Mouse (Mus musculus) heart, postnatal 25 days (tissue): ENCODE data around the gene Gm49388. TPM values are rescaled to one million over a fixed set of nuclear protein-coding genes. Genes with fewer than 3 reads are reported as not detected.

Experiments
- DNase-seq: peaks from one replicate; pipeline ENCODE4 v3.0.0; 2022; ENCODE audit warnings: low spot score
- intact Hi-C: fragments of 180-260 bp; cut with DNase I; formaldehyde crosslinking; loops from one replicate; pipeline ENCODE4 v1.15.1; 2025
- total RNA-seq, 2 experiments: library from RNA; stranded (reverse); gene quantifications; 2 replicates each; pipeline ENCODE4 v1.2.3; 2021

Gm49388 gene
- total RNA-seq, 2 experiments from 2014 or later: 2.0 to 3.6 TPM

- DNase-seq: no peak
- intact Hi-C loops: loop anchor here (2.0 to 5.0 kb wide), 2 partner anchors 78 to 133 kb away; partner anchors contain the start of genes Prss8, Zfp646 and Zfp668
Observed at GRCm38 (mm10) chr7:127799211-127799610, 13.8 kb downstream of the Gm49388 start.

GRCm38 (mm10) chr7:127799738-127800137 lies 14.3 kb downstream of the Gm49388 start:
- no peak for DNase-seq
- intact Hi-C loops: loop anchor here (2.0 to 5.0 kb wide), 5 partner anchors 15 to 133 kb away; partner anchors contain the start of genes Prss53, Prss8, Zfp646 and Zfp668

DNA sequence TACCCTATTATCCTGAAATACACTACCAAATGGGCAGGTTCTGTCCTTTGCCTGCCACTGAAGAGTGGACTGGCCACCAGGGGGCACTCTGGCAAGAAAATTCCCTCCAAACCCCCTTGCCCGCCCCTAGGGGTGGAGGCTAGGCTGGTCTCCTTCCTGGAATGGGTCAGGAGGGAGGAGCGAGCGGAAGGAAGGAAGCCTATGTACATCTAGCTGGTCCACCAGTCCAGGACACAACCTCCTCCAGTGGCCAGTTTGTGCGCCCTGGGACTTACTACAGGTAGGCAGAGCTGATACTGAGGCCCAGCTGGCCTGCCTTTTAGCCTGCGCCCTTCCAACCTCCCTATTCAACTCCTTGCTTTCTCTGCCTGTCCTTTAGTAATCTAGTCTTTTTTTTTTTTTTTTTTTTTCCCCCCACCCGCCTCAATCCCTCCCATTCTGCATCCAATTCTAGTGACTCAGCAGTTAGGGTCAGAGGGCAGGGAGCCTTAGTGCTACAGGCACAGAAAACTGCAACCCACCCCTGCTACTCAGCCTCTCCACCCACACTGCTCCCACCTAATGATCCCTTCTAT lies 15.1 kb downstream of the Gm49388 start, which contains the start of gene Hsd3b7:
Hsd3b7 (plus strand) TSS at position 170 of the 575 bp plus-strand sequence.
- peak; percentile 87 for DNase-seq
- intact Hi-C loops: loop anchor here (2.0 to 5.0 kb wide), 3 partner anchors 14 to 92 kb away; partner anchors contain the start of gene Prss53

GRCm38 (mm10) chr7:127801010-127801621 lies 15.7 kb downstream of the Gm49388 start:
- intact Hi-C loops: loop anchor here (2.0 to 5.0 kb wide), 3 partner anchors 14 to 91 kb away; partner anchors contain the start of gene Prss53

DNA sequence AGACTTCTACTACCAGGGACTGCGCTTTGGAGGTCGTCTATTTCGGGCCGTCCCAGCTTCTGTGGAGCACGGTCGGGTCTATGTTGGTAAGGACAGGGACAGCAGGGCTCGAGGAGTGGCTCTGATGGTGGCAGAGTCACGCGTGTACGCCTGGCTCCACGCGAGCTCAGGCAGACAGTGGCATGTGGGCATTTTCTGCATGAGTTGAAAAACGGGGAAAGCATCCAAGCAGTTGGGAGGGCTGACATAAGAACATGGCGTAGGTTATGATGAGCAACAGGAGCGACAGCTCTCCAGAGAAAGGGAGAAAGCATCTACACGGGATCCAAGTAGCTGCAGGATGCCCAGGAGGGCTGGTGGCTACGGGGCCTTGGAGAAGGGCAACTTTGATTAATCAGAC lies 16.9 kb downstream of the Gm49388 start:
- no peak for DNase-seq
- intact Hi-C loops: loop anchor here (5.0 kb wide), 1 partner anchor 90 kb away; the partner anchor contains the start of gene Prss53

More at GRCm38 (mm10) chr7:127801010-127801621, 15.7 kb downstream of the Gm49388 start:
- DNase-seq: no peak

GRCm38 (mm10) chr7:127808821-127809220 lies 23.4 kb downstream of the Gm49388 start:
- DNase-seq: no peak
- intact Hi-C loops: no loop called here

DNA sequence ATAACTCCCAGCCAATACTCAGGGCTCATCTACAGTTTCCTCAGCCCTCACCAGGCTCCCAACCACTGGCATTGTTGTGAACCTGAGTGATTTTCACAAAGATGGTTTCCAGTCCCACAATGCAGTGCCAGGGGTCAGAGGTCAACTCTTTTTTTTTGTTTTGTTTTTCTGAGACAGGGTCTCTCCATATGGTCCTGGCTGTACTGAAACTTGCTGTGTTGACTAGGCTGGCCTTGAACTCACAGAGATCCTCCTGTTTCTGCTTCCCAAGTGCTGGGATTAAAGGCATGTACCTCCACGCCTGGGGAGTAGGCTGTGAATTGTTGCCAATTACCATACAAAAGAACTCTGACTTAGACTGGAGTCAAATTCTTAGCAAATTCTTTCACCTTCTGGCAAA lies 24.4 kb downstream of the Gm49388 start:
- no peak for DNase-seq
- intact Hi-C loops: no loop called here

- intact Hi-C loops: no loop called here
- DNase-seq: no peak
Observed at GRCm38 (mm10) chr7:127810650-127811049, 25.2 kb downstream of the Gm49388 start.

GRCm38 (mm10) chr7:127811240-127811639 lies 25.8 kb downstream of the Gm49388 start:
- no peak for DNase-seq
- intact Hi-C loops: no loop called here

- no peak for DNase-seq
- intact Hi-C loops: no loop called here
Observed at GRCm38 (mm10) chr7:127812292-127812691, 26.9 kb downstream of the Gm49388 start.

- intact Hi-C loops: loop anchor here (2.0 kb wide), 1 partner anchor 13 kb away; the partner anchor contains the start of gene Hsd3b7
- no peak for DNase-seq
Observed at GRCm38 (mm10) chr7:127813821-127814220, 28.4 kb downstream of the Gm49388 start.

DNA sequence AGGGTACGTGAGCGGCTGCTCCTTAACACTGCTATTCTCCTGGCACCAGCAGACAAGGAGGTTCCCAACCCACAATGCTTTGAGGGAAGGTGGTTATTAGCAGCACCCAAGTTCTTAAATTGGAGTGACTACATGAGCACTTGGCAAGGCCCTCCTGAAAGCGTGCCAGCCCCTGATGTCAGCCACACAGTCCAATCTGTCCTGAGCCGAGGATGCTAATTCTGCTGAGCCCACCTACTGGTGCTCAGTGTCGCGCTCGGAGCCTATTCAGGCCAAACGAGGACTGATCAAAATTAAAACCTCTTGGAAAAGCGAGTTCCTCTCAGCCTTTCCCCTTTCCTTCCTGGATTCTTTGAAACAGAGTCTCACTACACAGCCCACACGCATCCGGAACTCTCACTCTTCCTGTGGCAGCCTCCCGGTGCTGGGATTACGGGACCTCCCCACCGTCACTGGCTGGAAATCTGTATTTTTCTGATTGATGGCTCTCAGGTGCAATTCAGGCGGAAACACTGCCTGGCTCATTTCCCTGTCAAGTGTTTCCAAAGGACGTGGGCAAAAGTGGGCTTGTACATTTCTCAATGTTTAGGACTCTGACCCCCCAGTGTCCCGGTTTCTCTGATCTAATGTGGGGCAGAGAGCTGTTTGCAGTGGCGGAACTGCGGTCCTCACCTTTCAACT lies 29.0 kb downstream of the Gm49388 start:
- peak; percentile 75 for DNase-seq
- intact Hi-C loops: loop anchor here (2.0 kb wide), 1 partner anchor 14 kb away; the partner anchor contains the start of gene Hsd3b7

DNA sequence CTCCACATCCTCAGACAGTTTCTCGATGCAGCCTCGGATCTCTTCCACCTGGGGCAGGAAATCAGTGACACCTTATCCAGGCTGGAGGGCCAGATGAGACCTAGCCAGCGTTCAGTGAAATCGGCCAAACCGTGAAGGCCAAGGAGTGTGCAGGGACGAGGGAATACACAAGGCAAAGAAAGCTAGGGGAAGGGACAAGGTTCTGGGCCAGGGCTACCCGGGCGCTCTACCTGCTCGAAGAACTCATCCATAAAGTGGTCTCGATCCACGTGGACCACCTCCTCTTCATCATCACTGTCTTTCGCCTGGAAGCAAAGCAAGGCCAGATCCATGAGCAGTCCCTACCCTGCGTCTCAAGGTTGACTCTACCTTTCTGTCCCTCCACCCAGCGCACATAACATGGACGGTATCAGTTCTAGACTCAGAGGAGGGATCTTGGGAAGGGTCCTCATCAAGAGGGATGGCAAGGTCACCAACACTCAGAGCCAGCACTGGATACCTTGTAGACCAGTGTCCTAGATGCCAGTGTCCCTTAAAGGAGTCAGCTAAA lies 29.8 kb downstream of the Gm49388 start:
- DNase-seq: no peak
- intact Hi-C loops: loop anchor here (2.0 kb wide), 1 partner anchor 14 kb away; the partner anchor contains the start of gene Hsd3b7

GRCm38 (mm10) chr7:127815954-127816821 lies 30.8 kb downstream of the Gm49388 start:
- peak; percentile 53 for DNase-seq
- intact Hi-C loops: loop anchor here (2.0 kb wide), 1 partner anchor 15 kb away; the partner anchor contains the start of gene Hsd3b7

DNA sequence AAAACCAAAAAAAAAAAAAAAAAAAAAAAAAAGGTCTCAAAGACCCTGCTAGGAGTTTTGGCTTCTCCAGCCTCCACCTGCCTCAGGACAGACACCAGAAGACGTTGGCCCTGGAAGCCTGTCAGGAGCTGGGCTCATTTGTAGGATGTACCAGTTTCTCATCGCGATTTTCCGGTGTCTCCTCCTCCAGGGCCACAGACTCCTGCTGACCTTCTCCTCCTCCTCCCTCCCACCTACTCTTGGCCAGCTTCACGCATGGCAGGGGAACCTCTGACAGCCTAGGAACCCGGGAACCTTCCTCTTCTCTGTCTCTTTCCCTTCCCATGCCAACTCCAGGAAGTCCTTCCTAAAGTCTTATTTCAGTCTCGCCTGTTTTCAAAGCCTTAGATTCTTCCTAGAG lies 31.6 kb downstream of the Gm49388 start:
- intact Hi-C loops: no loop called here
- no peak for DNase-seq

DNA sequence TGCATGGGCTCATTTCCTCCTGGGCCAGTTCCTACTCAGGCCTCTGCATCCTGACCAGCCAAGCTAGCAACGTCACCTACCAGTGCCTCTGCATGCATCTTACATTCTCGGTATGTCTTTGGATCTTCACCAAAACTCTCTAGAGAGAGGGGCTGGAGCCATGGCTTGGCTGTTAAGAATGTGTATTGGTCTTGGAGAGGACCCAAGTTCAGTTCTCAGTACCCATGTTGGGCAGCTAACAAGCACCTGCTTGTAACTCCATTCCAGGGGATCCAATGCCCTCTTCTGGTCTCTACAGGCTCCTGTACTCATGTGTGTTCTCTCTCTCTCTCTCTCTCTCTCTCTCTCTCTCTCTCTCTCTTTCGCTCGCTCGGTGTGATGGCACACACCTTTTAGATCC lies 32.4 kb downstream of the Gm49388 start:
- no peak for DNase-seq
- intact Hi-C loops: no loop called here

DNA sequence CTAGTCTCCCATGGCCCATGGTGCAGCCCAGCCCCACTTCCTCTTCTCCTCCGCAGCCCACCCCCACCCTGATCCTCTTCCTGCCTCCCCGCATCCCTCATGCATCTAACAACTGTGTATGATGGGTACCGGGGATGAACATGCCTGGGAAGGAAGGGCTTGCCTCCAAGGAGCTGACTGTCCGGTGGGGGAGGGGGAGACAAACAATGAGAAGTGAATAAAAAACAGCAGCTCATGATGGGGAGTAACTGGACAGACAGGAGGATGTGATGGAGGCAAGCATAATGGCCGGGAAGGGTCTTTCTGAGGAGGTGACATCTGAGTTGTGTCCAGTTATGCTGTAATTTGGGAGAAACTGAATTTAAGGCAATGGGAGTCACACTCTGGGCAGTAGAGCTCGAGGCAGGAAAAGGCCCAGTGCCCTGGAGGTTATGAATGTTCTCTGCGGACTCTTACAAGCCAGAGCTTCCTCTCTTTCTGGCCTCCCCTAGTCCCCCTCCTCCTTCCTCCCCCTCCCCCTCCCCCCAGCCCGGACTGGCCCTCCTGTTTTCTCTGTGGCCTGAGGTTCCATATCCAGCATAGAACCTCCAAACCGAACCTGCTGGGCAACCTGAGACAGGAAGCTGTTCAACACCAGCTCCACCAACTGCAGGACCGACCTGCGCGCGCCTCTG lies 35.6 kb downstream of the Gm49388 start:
- no peak for DNase-seq
- intact Hi-C loops: no loop called here

- intact Hi-C loops: no loop called here
- no peak for DNase-seq
Observed at GRCm38 (mm10) chr7:127822494-127822893, 37.1 kb downstream of the Gm49388 start.
